Mouse (Mus musculus) cortical plate, adult 2 months (tissue): ENCODE results near the gene Ppfia4. TPM values are rescaled to one million over a fixed set of nuclear protein-coding genes. Genes with fewer than 3 reads are reported as not detected.

Experiments
- H3K27ac ChIP-seq: fragments of 200-500 bp; 2 replicates; pipeline ENCODE4 v1.5.1; 2012; ENCODE audit warnings: low read length, control low read depth, inconsistent platforms; ENCODE audit not compliant: insufficient read depth
- H3K4me1 ChIP-seq: fragments of 200-500 bp; 2 replicates; pipeline ENCODE4 v1.6.1; 2011; ENCODE audit warnings: low read length; ENCODE audit not compliant: control insufficient read depth, insufficient read depth
- H3K4me3 ChIP-seq: fragments of 200-500 bp; 2 replicates; pipeline ENCODE4 v1.5.1; 2011; ENCODE audit warnings: mild to moderate bottlenecking, low read length, control low read depth; ENCODE audit not compliant: insufficient read depth
- CTCF ChIP-seq: fragments of 200-500 bp; IDR thresholded peaks from 2 replicates; pipeline ENCODE4 v1.5.1; 2011; ENCODE audit warnings: mild to moderate bottlenecking, control low read depth, low read length; ENCODE audit not compliant: insufficient read depth; ENCODE audit errors: extremely low read depth
- POLR2A ChIP-seq: fragments of 200-500 bp; IDR thresholded peaks from 2 replicates; pipeline ENCODE4 v1.6.1; 2011; ENCODE audit warnings: mild to moderate bottlenecking, low read length, control low read depth; ENCODE audit not compliant: insufficient read depth; ENCODE audit errors: extremely low read depth
- polyA plus RNA-seq: library from polyadenylated mRNA; depleted of rRNA; stranded (reverse); fragments of >200 nt; gene quantifications from 2 replicates; pipeline ENCODE4 v1.2.3, GENCODE M21; 2012

Ppfia4 gene
- polyA plus RNA-seq, 1 experiment: 52.6 TPM

DNA sequence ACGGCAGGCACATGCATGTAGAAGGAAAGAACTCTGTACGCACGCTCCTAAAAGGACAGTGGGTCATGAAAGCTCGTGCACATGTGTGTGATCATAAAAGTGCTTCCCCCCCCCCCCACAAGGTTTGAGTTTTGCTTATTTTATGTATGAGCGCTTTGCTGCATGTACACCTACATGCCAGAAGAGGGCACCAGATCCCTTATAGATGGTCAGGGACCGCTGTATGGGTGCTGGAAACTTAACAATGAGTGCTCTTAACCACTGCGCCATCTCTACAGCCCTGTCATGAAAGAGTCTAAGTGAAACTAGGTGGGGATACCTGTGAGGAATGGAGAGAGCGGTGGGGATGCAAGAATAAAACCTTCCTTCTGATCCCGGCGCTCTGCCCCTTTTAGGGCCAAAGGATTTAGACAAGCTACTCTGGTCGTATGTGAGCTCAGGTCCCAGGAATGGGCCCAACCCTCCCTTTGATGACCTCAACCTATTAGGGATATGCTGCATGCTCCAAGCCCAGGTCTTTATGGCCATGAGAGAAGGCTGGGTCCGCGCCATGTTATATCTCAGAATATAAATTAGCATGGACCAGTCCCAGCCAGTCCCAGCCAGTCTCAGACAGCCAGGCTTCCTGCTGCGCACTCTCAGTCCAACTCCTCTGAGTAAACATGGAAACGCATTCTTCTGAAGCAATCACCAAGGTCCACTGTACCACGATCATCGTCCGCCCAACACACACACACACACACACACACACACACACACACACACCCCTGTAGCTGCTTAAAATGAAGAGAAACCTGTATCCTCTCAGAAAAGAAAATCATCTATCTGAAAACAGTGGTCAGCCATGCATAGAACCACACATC is 7.3 kb upstream of the Ppfia4 start:
- TF ChIP-seq POLR2A (no peak), CTCF (no peak)
- no peak overlapping the region for H3K4me3 ChIP-seq
- peaks cover 4% of the 10 kb centered on the region; the same call in 1 of the 2 replicates for H3K4me1 ChIP-seq
- H3K27ac ChIP-seq: no peak overlapping the region

DNA sequence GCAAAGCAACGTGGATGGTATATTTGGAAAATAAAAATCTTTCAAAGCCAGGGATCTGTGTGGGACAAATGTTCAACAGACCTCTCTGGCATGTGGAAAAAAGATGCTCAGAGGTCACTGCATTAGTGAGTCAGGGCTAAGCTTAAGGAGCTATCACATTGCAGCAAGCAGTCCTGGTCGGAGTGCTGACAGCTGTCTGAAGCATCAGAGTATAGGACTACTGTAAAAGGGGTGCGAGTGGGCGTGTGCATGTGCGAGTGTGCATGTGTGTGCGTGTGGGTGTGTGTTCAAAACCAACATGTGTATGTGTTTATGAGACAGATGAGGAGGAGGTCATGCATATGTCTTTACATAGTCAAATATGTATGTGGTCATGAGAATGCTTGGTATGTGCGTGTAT is 6.4 kb upstream of the Ppfia4 start:
- H3K4me1 ChIP-seq: peaks cover 2% of the 10 kb centered on the region; the same call in 1 of the 2 replicates
- no peak for TF ChIP-seq POLR2A
- TF ChIP-seq CTCF: no peak
- no peak overlapping the region for H3K27ac ChIP-seq
- no peak overlapping the region for H3K4me3 ChIP-seq

- TF ChIP-seq POLR2A (no peak), CTCF (no peak)
- Histone ChIP-seq H3K4me1 (peaks cover 2% of the 10 kb centered on the region), H3K27ac (no peak overlapping the region), H3K4me3 (no peak overlapping the region)
These were observed 4.4 kb upstream of the Ppfia4 start for GRCm38 (mm10) chr1:134336958-134337710.

DNA sequence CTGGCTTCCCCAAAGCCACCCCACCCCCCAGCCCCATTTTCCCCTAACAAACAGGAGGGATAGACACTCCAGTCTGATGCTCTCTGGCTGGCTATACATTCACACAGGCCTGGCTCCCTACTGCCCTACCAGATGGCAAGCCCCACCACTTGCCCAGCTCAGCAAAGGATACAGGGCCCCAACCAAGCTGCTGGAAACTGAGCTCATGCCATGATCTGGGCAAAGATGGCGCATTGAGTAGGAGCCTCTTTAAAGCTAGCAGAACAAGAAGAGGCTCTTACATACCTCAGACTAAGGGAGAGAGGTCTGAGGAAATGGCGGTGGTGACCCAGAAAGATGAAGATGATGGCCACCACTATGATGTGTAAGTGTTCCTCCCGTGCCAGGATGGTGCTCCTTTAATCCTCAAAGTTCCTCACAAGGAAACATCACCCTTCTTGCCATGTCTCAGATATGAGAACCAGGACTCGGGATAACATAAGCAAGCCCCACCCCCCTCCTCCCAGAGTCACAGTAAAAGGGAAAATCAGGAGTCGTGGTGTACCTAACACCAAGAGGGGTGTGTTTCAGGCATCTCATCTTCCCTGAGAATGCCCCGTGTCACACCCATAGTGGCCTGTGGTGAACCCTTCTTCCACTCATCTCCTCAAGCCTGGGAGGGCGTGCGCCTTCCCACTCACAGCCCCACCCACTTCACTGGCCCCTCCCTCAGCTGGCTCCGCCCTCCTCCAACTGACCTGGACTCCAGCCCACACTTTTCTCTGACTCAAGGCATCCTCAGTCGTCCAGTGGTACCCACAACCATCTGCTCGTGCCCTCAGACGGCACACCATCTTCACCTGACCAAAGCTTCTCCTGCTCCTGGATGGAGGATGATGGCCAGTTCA is 3.4 kb upstream of the Ppfia4 start:
- no peak overlapping the region for H3K27ac ChIP-seq
- H3K4me1 ChIP-seq: peaks cover 2% of the 10 kb centered on the region
- H3K4me3 ChIP-seq: no peak overlapping the region
- no peak for TF ChIP-seq CTCF

DNA sequence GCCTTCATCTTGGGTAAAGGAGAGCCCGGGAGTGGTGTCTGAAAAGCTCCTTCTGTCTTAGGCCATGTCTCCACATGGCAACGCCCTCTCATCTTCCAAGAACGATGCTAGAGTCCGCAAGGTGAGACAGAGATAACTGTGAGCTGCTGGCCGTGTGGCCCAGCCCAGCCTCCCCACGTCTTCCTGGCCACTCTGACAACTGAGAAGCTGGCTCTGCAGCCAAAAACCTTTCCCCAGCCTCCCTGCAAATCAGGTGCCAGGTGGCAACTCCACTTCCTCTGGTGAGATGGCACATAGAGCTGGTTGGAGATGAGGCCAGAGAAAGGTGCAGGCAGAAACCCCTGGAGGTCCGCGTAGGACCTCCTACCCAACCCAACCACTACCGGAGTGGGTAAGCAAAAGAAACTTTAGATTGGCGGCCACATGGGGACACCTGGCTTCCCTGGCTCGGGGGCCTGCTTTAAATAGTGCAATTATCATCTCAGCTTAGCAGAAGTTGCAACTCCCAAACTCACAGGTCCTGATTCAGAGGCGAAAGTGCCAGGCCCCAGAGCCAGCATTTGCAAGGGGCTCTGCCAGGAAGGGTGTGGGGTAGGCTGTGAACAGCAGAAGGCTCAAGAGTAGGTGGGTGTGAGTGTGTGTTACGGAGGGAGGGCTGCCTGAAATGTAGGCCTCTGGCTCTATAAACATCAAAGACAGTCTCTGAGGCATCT is 2.6 kb upstream of the Ppfia4 start:
- Histone ChIP-seq H3K4me1 (peaks cover 2% of the 10 kb centered on the region), H3K4me3 (no peak overlapping the region), H3K27ac (no peak overlapping the region)
- TF ChIP-seq POLR2A (no peak), CTCF (no peak)

GRCm38 (mm10) chr1:134334111-134334827 is 1.5 kb upstream of the Ppfia4 start:
- H3K4me1 ChIP-seq: peaks cover 2% of the 10 kb centered on the region

DNA sequence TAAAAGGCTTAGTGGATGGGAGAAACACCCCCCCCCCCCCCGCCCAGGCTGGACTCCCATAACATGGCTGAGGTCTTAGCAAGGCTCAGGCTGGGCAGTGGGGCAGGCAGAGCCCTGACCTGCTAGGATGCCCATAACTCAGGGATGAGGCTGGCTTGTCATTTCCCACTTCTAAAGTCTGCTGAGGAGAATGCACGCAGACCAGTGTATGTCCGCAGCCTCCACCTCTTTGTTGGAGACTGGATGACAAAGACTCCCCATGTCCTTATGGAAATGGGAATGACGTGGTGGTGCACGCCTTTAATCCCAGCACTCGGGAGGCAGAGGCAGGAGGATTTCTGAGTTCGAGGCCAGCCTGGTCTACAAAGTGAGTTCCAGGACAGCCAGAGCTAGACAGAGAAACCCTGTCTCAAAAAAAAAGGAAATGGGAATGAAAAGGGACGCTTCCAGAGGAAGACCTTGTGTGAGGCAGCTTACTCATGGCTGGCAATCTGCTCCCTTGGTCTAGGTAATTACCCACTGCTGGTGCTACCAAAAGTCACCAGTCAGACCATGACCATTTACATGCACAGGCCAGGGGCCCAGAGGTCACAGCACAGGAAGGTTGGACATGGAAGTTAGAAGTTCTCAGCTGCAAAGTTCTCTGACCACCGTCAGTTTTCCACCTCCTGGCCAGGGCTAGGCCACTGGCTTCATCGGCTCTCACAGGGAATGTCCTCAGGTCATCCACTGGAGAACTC is 813 bp upstream of the Ppfia4 start:
- Histone ChIP-seq H3K4me1 (peaks cover 2% of the 10 kb centered on the region), H3K4me3 (no peak overlapping the region), H3K27ac (no peak overlapping the region)
- TF ChIP-seq POLR2A (no peak), CTCF (no peak)

More at GRCm38 (mm10) chr1:134334111-134334827, 1.5 kb upstream of the Ppfia4 start:
- no peak for TF ChIP-seq CTCF
- no peak for TF ChIP-seq POLR2A
- no peak overlapping the region for H3K27ac ChIP-seq
- no peak overlapping the region for H3K4me3 ChIP-seq

- Histone ChIP-seq H3K4me1 (peaks cover 2% of the 10 kb centered on the region), H3K4me3 (no peak overlapping the region), H3K27ac (no peak overlapping the region)
- TF ChIP-seq POLR2A (no peak), CTCF (peak; percentile 92)
These were observed 671 bp downstream of the Ppfia4 start for GRCm38 (mm10) chr1:134331879-134332635.
